Mouse (Mus musculus) adrenal gland, postnatal 10 days (tissue): ENCODE data around the gene Exoc2. TPM values are rescaled to one million over a fixed set of nuclear protein-coding genes. Genes with fewer than 3 reads are reported as not detected.

Experiments
- DNase-seq: peaks from one replicate; pipeline ENCODE4 v3.0.0; 2021; ENCODE audit warnings: mixed read lengths
- total RNA-seq, 2 experiments: library from RNA; stranded (reverse); gene quantifications; 2 replicates each; pipeline ENCODE4 v1.2.3; 2021

Exoc2 gene
- total RNA-seq, 2 experiments from 2014 or later = 22.3 to 28.2 TPM

- DNase-seq = no peak
Observed at GRCm38 (mm10) chr13:30776021-30776420, 197.9 kb downstream of the Exoc2 start.

GRCm38 (mm10) chr13:30767477-30768127 is 206.3 kb downstream of the Exoc2 start:
- no peak for DNase-seq

- DNase-seq = no peak
Observed at GRCm38 (mm10) chr13:30766636-30767476, 207.0 kb downstream of the Exoc2 start.

DNA sequence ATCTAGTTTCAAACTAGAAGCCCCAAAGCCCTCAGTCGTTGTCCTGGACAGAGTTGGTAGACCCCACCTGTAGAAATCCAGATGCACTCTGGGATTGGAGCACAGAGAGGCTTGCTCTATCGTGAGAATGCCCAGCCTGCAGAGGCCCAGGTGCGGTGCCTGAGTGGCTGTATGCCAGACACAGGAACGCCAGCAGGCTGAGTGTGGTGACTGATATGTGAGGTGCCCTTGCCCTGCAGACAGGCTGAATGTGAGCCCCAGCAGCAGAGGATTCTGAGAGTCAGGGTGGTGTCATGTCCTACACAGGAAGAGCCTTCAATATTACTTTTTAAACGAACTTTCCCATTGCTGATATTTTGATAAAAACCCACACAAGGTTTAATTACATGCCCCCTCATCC is 208.0 kb downstream of the Exoc2 start:
- DNase-seq = no peak

DNA sequence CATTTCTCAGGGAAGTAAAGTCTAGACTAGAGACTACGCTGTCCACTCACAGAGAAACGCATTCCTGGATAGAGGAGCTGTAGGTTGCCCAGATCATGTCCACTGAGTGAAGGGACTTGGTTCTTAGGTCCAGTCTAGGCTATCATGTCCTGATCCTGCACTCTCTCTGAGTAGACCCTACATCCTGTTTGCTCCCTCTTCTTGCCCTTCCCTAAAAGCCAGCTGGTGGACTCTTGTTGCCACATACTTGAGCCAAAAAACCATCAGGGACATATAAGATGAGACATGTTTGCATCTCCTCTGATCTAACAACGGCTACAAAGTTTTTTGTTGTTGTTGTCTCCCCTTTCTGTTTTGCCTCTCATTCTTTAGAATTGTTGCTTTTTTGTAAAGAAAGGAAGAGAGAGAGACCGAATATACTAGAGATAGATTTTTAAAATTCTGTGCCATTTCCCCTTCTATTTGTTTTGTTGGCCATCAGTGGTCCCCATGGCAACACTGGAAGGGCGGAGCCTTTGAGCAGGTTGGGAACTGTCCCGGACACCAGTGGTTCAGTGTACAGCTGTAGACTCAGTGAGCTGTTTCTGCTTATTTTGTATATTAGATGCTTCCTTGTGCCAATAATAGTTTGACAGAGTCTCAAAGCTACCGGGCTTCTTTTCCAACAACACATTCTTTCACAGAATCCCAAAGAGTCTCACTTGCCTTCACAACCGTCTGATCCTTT is 209.7 kb downstream of the Exoc2 start:
- no peak for DNase-seq

Other genes starting within 250 kb of the Exoc2 start
- 10 to 100 TPM in 1 of 2 experiments, 1 to 10 TPM in 1; 4.4 to 41.3 TPM for gene Irf4, start 224.9 kb downstream of the Exoc2 start, total RNA-seq
- under 1 TPM in 1 of 2 experiments, not detected in 1; 0.58 TPM for gene Hus1b, start 26.3 kb downstream of the Exoc2 start, total RNA-seq
- gene Gm5447, start 111 bp upstream of the Exoc2 start, total RNA-seq = under 1 TPM in 1 of 2 experiments, not detected in 1; 0.15 TPM